ENCODE assay signal across 24 mouse cellular contexts in the genomic region with DNA sequence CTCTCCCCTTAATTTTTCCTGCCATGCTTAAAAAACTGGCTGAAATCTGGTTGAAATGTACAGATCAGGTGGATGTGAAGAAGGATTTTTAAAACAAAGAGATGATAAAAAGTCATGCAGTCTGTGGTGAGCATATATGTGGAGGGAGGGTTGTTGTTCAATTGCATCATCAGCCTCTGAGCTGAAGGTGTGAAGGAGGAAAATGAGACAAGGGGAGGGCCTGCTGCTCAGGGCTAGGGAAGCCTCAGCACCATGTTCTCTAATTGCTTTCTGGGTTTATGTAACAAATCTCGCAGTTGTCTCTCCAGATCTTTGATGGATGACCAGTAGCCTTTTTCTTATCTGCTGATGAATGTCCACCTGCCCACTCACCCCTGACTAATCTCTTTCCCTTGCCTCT. TPM values are rescaled to one million over a fixed set of nuclear protein-coding genes. Genes with fewer than 3 reads are reported as not detected.
"Had no signal": no experiment of that assay in that cellular context is flagged by ENCODE, and none has a peak within 500 bp of the region (broad histone marks: within the 10 kb centered on the region; RNA-seq: fewer than 3 reads in every experiment).

No protein-coding gene starts in this region.

- H3K36me3 ChIP-seq: intestine, embryonic 15.5 days; limb, embryonic 10.5 days; limb, embryonic 13.5 days; liver, embryonic 12.5 days; liver, embryonic 15.5 days; lung, embryonic 15.5 days; neural tube, embryonic 12.5 days; neural tube, embryonic 15.5 days; stomach, embryonic 15.5 days had no signal

- H3K4me3 ChIP-seq: intestine, embryonic 15.5 days; limb, embryonic 10.5 days; limb, embryonic 13.5 days; liver, embryonic 12.5 days; liver, embryonic 15.5 days; lung, embryonic 15.5 days; megakaryocyte, embryonic 14.5 days; neural tube, embryonic 12.5 days; neural tube, embryonic 15.5 days; stomach, embryonic 15.5 days had no signal

- H3K27me3 ChIP-seq: intestine, embryonic 15.5 days; limb, embryonic 13.5 days; liver, embryonic 12.5 days; liver, embryonic 15.5 days; lung, embryonic 15.5 days; megakaryocyte, embryonic 14.5 days; neural tube, embryonic 12.5 days; neural tube, embryonic 15.5 days; stomach, embryonic 15.5 days had no signal

- H3K27ac ChIP-seq: intestine, embryonic 15.5 days; limb, embryonic 10.5 days; limb, embryonic 13.5 days; liver, embryonic 12.5 days; liver, embryonic 15.5 days; lung, embryonic 15.5 days; neural tube, embryonic 12.5 days; neural tube, embryonic 15.5 days; stomach, embryonic 15.5 days had no signal

- H3K4me2 ChIP-seq: intestine, embryonic 15.5 days; limb, embryonic 13.5 days; liver, embryonic 12.5 days; liver, embryonic 15.5 days; lung, embryonic 15.5 days; midbrain, embryonic 11.5 days; neural tube, embryonic 12.5 days; neural tube, embryonic 15.5 days; stomach, embryonic 15.5 days had no signal

- H3K4me1 ChIP-seq: intestine, embryonic 15.5 days; limb, embryonic 10.5 days; limb, embryonic 13.5 days; liver, embryonic 12.5 days; liver, embryonic 15.5 days; lung, embryonic 15.5 days; megakaryocyte, embryonic 14.5 days; neural tube, embryonic 12.5 days; stomach, embryonic 15.5 days had no signal

- H3K9me3 ChIP-seq: intestine, embryonic 15.5 days; limb, embryonic 10.5 days; limb, embryonic 13.5 days; liver, embryonic 12.5 days; liver, embryonic 15.5 days; lung, embryonic 15.5 days; neural tube, embryonic 12.5 days; neural tube, embryonic 15.5 days; stomach, embryonic 15.5 days had no signal

- H3K9ac ChIP-seq: intestine, embryonic 15.5 days; limb, embryonic 13.5 days; liver, embryonic 12.5 days; liver, embryonic 15.5 days; lung, embryonic 15.5 days; neural tube, embryonic 12.5 days; neural tube, embryonic 15.5 days; stomach, embryonic 15.5 days had no signal

- ATAC-seq: intestine, embryonic 15.5 days; liver, embryonic 12.5 days had no signal

- DNase-seq: kidney, adult 18-20 months; kidney, postnatal 10 days; layer of hippocampus, postnatal 36 days; liver; lung, adult 18-20 months; lung, postnatal 10 days; lung, postnatal 36 days; midbrain, embryonic 14.5 days; right cerebral cortex, adult 18-20 months; right cerebral cortex, postnatal 14 days; right cerebral cortex, postnatal 4 days; thymus, postnatal 25 days had no signal

RNA-seq across cellular contexts. Expression of a gene that starts 44.5 kb away (rescaled TPM):
- polyA plus RNA-seq: liver, embryonic 12.5 days; liver, embryonic 15.5 days; thymus, postnatal 0 days had no signal
